Mouse (Mus musculus) thymus, postnatal 36 days (tissue): ENCODE measurements around the gene Cript.

Source experiments
- DNase-seq, 2 experiments: peaks; one replicate each; pipeline ENCODE4 v3.0.0; 2022; ENCODE audit warnings: mixed read lengths in 2 of 2

The Cript gene

GRCm38 (mm10) chr17:87025269-87025949 lies at the start of gene Cript, which contains the start of gene Pigf:
TSS of gene Cript (plus strand) at chr17:87025550.
TSS of gene Pigf (minus strand) at chr17:87025406.
- peak; percentile 98 to 99 for DNase-seq

- peak in 1 of 2 experiments; percentile 43 for DNase-seq
Measured at GRCm38 (mm10) chr17:86976387-86976786, 49.0 kb upstream of the Cript start.

GRCm38 (mm10) chr17:86978496-86978895 lies 46.9 kb upstream of the Cript start:
- no peak for DNase-seq

DNA sequence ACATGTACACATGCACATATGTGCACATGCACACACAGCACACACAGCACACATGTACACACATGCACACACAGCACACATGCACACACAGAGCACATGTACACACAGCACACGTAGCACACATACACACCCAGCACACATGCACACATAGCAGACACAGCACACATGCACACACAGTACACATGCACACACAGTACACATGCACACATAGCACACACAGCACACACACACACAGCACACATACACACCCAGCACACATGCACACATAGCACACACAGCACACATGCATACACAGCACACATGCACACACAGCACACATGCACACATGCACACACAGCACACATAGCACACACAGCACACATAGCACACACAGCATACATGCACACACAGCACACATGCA lies 44.1 kb upstream of the Cript start:
- DNase-seq: no peak

DNA sequence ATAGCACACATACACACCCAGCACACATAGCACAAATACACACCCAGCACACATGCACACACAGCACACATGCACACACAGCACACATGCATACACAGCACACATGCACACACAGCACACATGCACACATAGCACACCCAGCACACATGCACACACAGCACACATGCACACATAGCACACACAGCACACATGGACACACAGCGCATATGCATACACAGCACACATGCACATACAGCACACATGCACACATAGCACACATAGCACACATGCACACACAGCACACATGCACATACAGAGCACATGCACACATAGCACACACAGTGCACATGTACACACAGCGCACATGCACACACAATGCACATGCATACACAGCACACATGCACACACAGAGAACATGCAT lies 43.6 kb upstream of the Cript start:
- no peak for DNase-seq

DNA sequence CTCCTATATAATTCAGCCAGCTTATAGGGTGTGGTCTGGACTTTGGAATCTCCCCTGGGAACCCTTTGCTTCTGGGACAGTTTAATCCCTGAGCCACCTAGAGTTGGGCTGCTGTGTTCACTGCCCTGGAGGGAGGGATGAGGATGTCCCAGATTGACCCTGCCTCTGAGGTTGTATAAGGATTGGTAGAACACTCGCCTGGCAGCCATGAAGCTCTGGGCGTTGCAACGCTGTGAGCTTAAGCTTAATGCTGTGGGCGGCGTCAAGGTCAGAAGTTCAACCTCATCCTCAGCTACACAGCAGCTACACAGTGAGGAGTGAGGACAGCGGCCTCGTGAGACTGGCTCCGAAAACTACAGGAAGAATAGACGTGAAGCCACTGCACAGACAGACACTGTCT lies 42.9 kb upstream of the Cript start:
- DNase-seq: no peak

DNA sequence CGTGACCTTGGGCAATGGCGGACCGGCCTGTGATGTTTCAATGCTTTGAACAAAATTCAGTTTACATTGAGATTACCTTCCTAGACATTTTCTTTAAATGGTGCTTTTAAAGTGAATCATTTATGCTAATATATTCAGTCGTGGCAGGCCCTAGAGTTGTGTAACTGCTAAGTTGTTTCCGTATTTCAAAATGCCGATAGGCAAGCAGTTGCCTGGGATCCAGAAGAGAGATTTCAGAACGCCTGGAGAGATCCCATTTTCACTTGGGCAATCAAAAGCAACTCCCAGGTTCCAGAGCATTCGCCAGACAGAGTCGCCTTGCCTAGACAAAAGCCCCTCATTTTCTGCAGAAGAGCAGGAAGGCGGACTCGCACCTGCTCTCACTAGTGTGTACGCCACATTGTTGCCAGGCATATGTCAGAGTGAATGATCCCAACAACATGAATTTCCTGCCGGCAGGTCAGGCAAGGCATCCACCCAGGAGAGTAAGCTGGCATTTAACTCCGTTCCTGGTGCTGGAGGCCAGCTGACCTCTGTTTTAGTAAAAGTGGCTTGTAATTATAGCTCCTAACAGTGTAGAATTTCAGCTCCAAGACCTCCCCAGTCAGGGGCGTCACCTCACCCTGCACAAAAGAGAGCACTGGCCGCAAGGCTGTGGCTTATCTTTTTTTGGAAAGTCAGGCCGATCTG lies 38.8 kb upstream of the Cript start:
- no peak for DNase-seq

- DNase-seq: peak; percentile 44 to 70
Measured at GRCm38 (mm10) chr17:86988161-86988560, 37.2 kb upstream of the Cript start.

DNA sequence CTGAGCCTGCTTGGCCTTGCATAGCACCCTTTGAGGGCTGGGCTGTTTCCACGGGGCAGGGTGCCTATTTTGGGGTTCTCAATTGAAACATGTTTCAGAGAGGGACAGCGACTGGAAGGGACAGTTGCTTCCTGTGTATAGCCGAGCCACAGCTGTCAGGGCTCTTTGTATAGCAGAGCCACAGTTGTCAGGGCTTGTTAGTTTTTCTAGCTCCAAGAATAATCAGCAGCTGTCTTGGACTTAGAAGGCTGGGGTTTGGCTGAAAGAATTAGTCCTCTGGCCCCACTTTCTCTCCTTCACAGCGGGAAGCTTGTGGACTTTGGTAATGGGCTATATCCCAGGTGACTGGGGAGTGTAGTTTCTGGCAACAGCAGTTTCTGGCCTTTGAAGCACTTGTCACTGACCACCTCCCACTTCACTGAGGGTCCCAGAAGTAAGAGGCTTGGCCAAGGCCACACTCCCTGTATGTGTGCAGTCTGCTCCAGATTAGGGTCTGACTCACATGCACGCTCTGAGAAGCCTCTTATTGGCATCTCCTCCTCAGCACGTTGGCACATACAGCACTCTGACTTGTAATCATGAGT lies 36.7 kb upstream of the Cript start:
- DNase-seq: peak; percentile 31 to 64

- DNase-seq: no peak
Measured at GRCm38 (mm10) chr17:86991306-86991705, 34.0 kb upstream of the Cript start.

DNA sequence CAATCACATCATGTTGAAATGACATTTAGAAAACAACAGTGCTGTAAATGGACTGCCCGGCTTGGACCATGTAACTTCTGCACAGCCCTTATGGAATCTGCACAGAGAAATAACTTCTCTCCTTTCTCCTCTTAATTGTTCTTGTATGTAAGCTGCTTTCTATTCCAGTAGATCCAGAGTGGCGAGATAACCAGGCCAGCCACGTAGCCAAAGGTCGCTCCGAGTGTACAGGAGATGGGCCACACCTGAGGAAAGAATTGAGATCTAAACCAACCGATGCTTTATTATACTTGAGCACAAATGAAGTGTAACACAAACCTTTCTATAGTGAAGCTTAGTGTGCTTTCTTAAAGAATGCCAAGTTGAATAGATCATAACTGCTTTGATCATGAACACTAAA lies 28.0 kb upstream of the Cript start:
- no peak for DNase-seq

DNA sequence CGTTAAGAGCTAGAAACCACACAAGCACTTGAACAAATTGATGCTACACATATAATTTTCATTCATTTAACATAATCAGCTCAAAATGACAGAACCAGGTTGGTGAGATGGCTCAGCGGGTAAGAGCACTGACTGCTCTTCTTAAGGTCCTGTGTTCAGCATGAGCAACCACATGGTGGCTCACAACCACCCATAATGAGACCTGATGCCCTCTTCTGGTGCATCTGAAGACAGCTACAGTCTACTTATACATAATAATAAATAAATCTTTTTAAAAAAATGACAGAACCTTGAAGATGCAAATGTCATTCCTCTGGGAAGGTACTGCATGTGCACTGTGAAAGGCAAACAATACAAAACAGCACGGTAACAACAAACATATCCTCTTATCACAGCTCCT lies 16.4 kb upstream of the Cript start:
- DNase-seq: no peak

DNA sequence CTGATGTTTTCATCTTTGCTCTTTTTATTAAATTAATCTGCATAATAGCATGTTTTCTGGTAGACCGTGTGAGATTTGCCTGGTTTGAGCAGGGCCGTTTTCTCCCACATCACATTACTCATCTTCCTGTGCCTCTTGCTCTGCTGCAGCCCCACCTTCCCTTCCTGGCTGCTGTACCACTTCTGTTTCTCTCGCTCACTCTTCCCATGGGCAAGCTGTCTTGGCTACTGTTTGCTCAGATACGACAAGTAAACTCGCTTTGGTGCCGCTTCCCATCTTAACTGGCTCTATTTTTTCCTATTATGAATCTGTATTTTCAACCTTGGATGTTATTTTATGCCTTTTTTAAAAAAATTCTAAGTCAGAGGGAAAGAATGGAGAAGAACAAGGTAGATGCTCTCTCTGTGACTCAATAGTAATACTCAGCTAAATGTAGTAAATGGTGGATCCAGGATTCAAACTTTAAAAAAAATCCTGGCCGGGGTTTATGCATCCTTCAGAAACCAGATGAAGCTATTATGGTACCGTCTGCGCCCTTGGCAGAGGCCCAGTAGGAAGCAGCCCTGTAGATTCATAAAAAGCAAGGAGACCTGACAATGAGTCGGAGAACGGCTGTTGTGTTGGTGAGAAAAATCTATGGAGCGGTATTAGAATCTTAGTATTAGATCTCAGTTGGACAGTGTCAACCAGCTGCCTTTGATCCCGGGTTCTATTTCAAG lies 13.9 kb upstream of the Cript start:
- no peak for DNase-seq

GRCm38 (mm10) chr17:87019692-87020091 lies 5.7 kb upstream of the Cript start:
- no peak for DNase-seq

GRCm38 (mm10) chr17:87024491-87025242 lies 683 bp upstream of the Cript start:
- DNase-seq: no peak

- DNase-seq: peak in 1 of 2 experiments; percentile 16
Measured at GRCm38 (mm10) chr17:87036141-87037073, 11.1 kb downstream of the Cript start.

GRCm38 (mm10) chr17:87038496-87038895 lies 13.1 kb downstream of the Cript start:
- DNase-seq: no peak

- DNase-seq: no peak
Measured at GRCm38 (mm10) chr17:87041739-87042138, 16.4 kb downstream of the Cript start.

- DNase-seq: peak; percentile 80 to 83
Measured at GRCm38 (mm10) chr17:87044364-87044763, 19.0 kb downstream of the Cript start.

DNA sequence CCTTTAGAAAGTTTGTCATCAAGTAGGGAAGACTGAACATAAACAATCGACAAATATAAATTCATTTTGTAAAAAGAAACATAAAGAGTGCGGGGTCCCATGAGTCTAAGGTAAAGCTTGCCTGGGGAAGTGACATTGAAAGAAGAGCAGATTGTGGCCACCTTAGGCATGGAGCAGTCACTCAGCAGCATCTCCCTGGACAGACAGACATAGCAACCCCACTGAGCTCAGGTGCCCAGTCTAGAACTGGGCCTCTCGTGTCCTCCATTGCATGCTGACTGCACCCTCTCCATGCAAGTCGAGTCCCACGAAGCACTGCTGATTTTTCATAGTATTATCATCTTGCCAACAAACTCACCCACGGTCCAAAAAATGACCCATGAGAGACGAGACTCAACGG lies 19.4 kb downstream of the Cript start:
- DNase-seq: no peak

DNA sequence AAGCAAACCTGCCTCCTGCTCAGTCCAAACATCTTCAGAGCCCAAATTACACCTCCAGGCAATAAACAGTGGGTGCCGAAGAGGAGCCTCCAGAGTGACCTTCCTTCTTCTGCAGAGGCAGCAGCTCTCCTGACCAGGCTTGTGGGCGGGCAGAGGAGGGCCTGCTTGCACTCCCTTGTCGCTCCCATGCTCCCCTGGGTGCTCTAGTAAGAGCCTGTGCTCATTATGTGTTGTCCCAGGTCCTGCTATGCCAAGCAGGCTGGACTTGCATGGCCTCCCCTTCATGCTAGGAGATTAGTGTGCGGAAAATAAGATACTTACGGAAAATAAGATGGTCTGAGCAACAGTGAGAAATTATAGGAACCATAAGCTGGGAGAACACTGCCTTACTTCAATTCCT lies 24.3 kb downstream of the Cript start:
- no peak for DNase-seq
